8 mouse cellular contexts compared by ENCODE assay signal in genomic region chr3:105451627-105452555, GRCm38 (mm10). TPM values are rescaled to one million over a fixed set of nuclear protein-coding genes. Genes with fewer than 3 reads are reported as not detected.
DNase-seq lines count a peak whose midpoint lies in the region; ATAC-seq and TF ChIP-seq lines count a peak whose summit lies in the region.

Kcnd3 (plus strand) TSS chr3:105452330.

- no peaks in the 10 kb centered on the region for H3K9me3 ChIP-seq in ES-Bruce4 (replicated peaks; ENCODE audit: control insufficient read depth, insufficient read depth, low read length, poor library complexity, severe bottlenecking)
- no peaks in the 10 kb centered on the region for H3K9me3 ChIP-seq in forebrain, embryonic 13.5 days (replicated peaks)
- no peaks in the 10 kb centered on the region for H3K9me3 ChIP-seq in hindbrain, embryonic 11.5 days (ENCODE audit: control insufficient read depth, low read length)
- no peaks in the 10 kb centered on the region for H3K9me3 ChIP-seq in lung, embryonic 16.5 days (ENCODE audit: control insufficient read depth, low read length)

- no peak for TF ChIP-seq CTCF in ES-Bruce4 (IDR thresholded peaks at IDR 0.05; ENCODE audit: low read depth, low read length)

- peak; percentile 78 for ATAC-seq in forebrain, embryonic 13.5 days
- ATAC-seq in hindbrain, embryonic 11.5 days (ENCODE audit: low FRiP score): peak; percentile 81
- ATAC-seq in lung, embryonic 16.5 days (ENCODE audit: low read depth): peak; percentile 81

- peak within 1 kb of the TSS; percentile 97 for H3K4me2 ChIP-seq in forebrain, embryonic 13.5 days
- H3K4me2 ChIP-seq in hindbrain, embryonic 11.5 days (replicated peaks; ENCODE audit: low read depth, low read length): peak within 1 kb of the TSS; percentile 100
- peak within 1 kb of the TSS; percentile 100 for H3K4me2 ChIP-seq in lung, embryonic 16.5 days (ENCODE audit: low read depth, low read length)

- H3K27ac ChIP-seq in ES-Bruce4 (ENCODE audit: insufficient read depth, low read length): no peak within 1 kb of the TSS
- H3K27ac ChIP-seq in brown adipose tissue, adult 24 weeks (replicated peaks; ENCODE audit: low read depth, low read length): no peak within 1 kb of the TSS
- H3K27ac ChIP-seq in forebrain, embryonic 13.5 days: peak within 1 kb of the TSS; percentile 76
- peak within 1 kb of the TSS; percentile 27; the same call in 1 of the 2 replicates for H3K27ac ChIP-seq in hindbrain, embryonic 11.5 days (ENCODE audit: low read depth, low read length)
- H3K27ac ChIP-seq in lung, embryonic 16.5 days (ENCODE audit: low read length): no peak within 1 kb of the TSS

- no peaks in the 10 kb centered on the region for H3K36me3 ChIP-seq in ES-Bruce4 (ENCODE audit: control insufficient read depth, insufficient read depth, low read length, poor library complexity, severe bottlenecking)
- H3K36me3 ChIP-seq in forebrain, embryonic 13.5 days (ENCODE audit: poor library complexity, severe bottlenecking): no peaks in the 10 kb centered on the region
- H3K36me3 ChIP-seq in hindbrain, embryonic 11.5 days (ENCODE audit: control insufficient read depth, insufficient read depth, low read length): no peaks in the 10 kb centered on the region
- no peaks in the 10 kb centered on the region for H3K36me3 ChIP-seq in lung, embryonic 16.5 days (ENCODE audit: control insufficient read depth, insufficient read depth, low read length)

- TF ChIP-seq EP300 in ES-Bruce4 (IDR thresholded peaks at IDR 0.05; ENCODE audit: insufficient read depth, low read depth, low read length): no peak

- H3K27me3 ChIP-seq in ES-Bruce4 (ENCODE audit: control insufficient read depth, insufficient read depth, low read length, poor library complexity, severe bottlenecking): peaks cover 16% of the 10 kb centered on the region
- peaks cover 25% of the 10 kb centered on the region for H3K27me3 ChIP-seq in forebrain, embryonic 13.5 days
- H3K27me3 ChIP-seq in hindbrain, embryonic 11.5 days (ENCODE audit: control insufficient read depth, insufficient read depth, low read length): peaks cover 15% of the 10 kb centered on the region
- H3K27me3 ChIP-seq in lung, embryonic 16.5 days (ENCODE audit: control insufficient read depth, insufficient read depth, low read depth, low read length): peaks cover 65% of the 10 kb centered on the region

- H3K9ac ChIP-seq in ES-Bruce4 (ENCODE audit: low read depth, poor library complexity, severe bottlenecking): peak within 1 kb of the TSS; percentile 74
- H3K9ac ChIP-seq in forebrain, embryonic 13.5 days: peak within 1 kb of the TSS; percentile 88
- peak within 1 kb of the TSS; percentile 79 for H3K9ac ChIP-seq in hindbrain, embryonic 11.5 days (ENCODE audit: low read depth, low read length)
- H3K9ac ChIP-seq in lung, embryonic 16.5 days (ENCODE audit: low read length): peak within 1 kb of the TSS; percentile 57

- H3K4me3 ChIP-seq in ES-Bruce4 (ENCODE audit: low read depth, low read length): peak within 1 kb of the TSS; percentile 46
- H3K4me3 ChIP-seq in brown adipose tissue, adult 24 weeks (ENCODE audit: insufficient read depth, low read depth, low read length): peak within 1 kb of the TSS; percentile 51
- peak within 1 kb of the TSS; percentile 78 for H3K4me3 ChIP-seq in forebrain, embryonic 13.5 days
- peak within 1 kb of the TSS; percentile 45 for H3K4me3 ChIP-seq in hindbrain, embryonic 11.5 days (ENCODE audit: low read depth, low read length)
- peak within 1 kb of the TSS; percentile 60 for H3K4me3 ChIP-seq in lung, embryonic 16.5 days (ENCODE audit: low read length)

- DNase-seq in hindbrain, embryonic 11.5 days (ENCODE audit: low spot score): peak; percentile 73
- peak; percentile 42 to 48 for DNase-seq in layer of hippocampus, postnatal 14 days (ENCODE audit: low spot score in 2 of 2)
- peak; percentile 57 for DNase-seq in retina, embryonic 14.5 days (ENCODE audit: low spot score)
- DNase-seq in MN1 (ENCODE audit: low spot score): no peak

- WGBS in forebrain, embryonic 13.5 days: 2% methylated on average over 30 of the region's 98 CpGs
- 4% methylated on average over 18 of the region's 98 CpGs for WGBS in hindbrain, embryonic 11.5 days
- 2% methylated on average over 37 of the region's 98 CpGs for WGBS in lung, embryonic 16.5 days

- no peak for TF ChIP-seq POLR2A in ES-Bruce4 (IDR thresholded peaks at IDR 0.05; ENCODE audit: insufficient read depth, low read length)

- no peaks in the 10 kb centered on the region for H3K4me1 ChIP-seq in ES-Bruce4 (ENCODE audit: control insufficient read depth, insufficient read depth, low read length)
- no peaks in the 10 kb centered on the region for H3K4me1 ChIP-seq in brown adipose tissue, adult 24 weeks (ENCODE audit: control insufficient read depth, insufficient read depth, insufficient read length, low read length)
- H3K4me1 ChIP-seq in forebrain, embryonic 13.5 days: peaks cover 38% of the 10 kb centered on the region
- peaks cover 3% of the 10 kb centered on the region; the same call in 1 of the 2 replicates for H3K4me1 ChIP-seq in hindbrain, embryonic 11.5 days (replicated peaks; ENCODE audit: control insufficient read depth, insufficient read depth, low read length)
- H3K4me1 ChIP-seq in lung, embryonic 16.5 days (replicated peaks; ENCODE audit: control insufficient read depth, insufficient read depth, low read length): peaks cover 13% of the 10 kb centered on the region

RNA-seq across cellular contexts. Expression of gene Kcnd3, which starts in this region (rescaled TPM):
- polyA plus RNA-seq in ES-Bruce4 (2011; ENCODE audit: insufficient read depth, insufficient read length, low read depth, missing spikeins): not detected in 2 replicates
- 0.28 and 0.42 TPM in 2 replicates for polyA plus RNA-seq in brown adipose tissue, adult 24 weeks (2012; ENCODE audit: insufficient read depth, insufficient read length, missing spikeins)
- 5.3 and 5.6 TPM in 2 replicates for polyA plus RNA-seq in forebrain, embryonic 13.5 days (2015; fragmentation: Nextera tagmentation; extraction: Ambion mirVana)
- 2.5 and 3.0 TPM in 2 replicates for polyA plus RNA-seq in hindbrain, embryonic 11.5 days (2014; fragmentation: Nextera tagmentation; extraction: Ambion mirVana)
- 10 to 100 TPM; 46.4 to 49.8 TPM for total RNA-seq in layer of hippocampus, postnatal 14 days (2021)
- 0.21 and 0.26 TPM in 2 replicates for polyA plus RNA-seq in lung, embryonic 16.5 days (2015; fragmentation: Nextera tagmentation; extraction: Ambion mirVana)

Comparison
In these comparisons a context has a peak if more than half of its experiments do, and no peak if none do; other contexts are left out.
1. Peak in ATAC-seq, H3K4me3 ChIP-seq, H3K9ac ChIP-seq and H3K4me2 ChIP-seq in lung, embryonic 16.5 days; RNA of the gene not detected or under 1 TPM.
2. H3K27ac ChIP-seq: peak in forebrain, embryonic 13.5 days (single experiment) and hindbrain, embryonic 11.5 days (single experiment); none in ES-Bruce4 (single experiment), brown adipose tissue, adult 24 weeks (single experiment) and lung, embryonic 16.5 days (single experiment).
3. Peak in every context shown above with its lines, with median percentiles within 50 percentile points of each other: H3K4me3 ChIP-seq, H3K9ac ChIP-seq, ATAC-seq and H3K4me2 ChIP-seq.